Mouse (Mus musculus) kidney, embryonic 16.5 days (tissue): Measurements from ENCODE around the gene Hba-x. TPM values are rescaled to one million over a fixed set of nuclear protein-coding genes. Genes with fewer than 3 reads are reported as not detected.
A peak's percentile ranks its signal among the peaks of the same experiment; 100 is the strongest.

ENCODE experiments used
- ATAC-seq: fragments of 200-750 bp; cut with Nextera tagmentation; 2 replicates; pipeline ENCODE4 v1.8.0; 2017; ENCODE audit warnings: moderate TSS enrichment; ENCODE audit not compliant: low FRiP score, low TSS enrichment
- H3K27ac ChIP-seq: fragments of 300-500 bp; sonication (generic); 2 replicates; pipeline ENCODE4 v1.5.1; 2014; ENCODE audit warnings: low read length
- H3K27me3 ChIP-seq: fragments of 300-500 bp; sonication (generic); 2 replicates; pipeline ENCODE4 v1.6.1; 2014; ENCODE audit warnings: low read length, control low read depth, mixed read lengths; ENCODE audit not compliant: insufficient read depth
- H3K36me3 ChIP-seq: fragments of 300-500 bp; sonication (generic); 2 replicates; pipeline ENCODE4 v1.6.1; 2014; ENCODE audit warnings: low read length, control low read depth, mixed read lengths; ENCODE audit not compliant: insufficient read depth
- H3K4me1 ChIP-seq: fragments of 300-500 bp; sonication (generic); 2 replicates; pipeline ENCODE4 v1.6.1; 2014; ENCODE audit warnings: low read length, control low read depth, mixed read lengths; ENCODE audit not compliant: insufficient read depth
- H3K4me2 ChIP-seq: fragments of 300-500 bp; sonication (generic); replicated peaks from 2 replicates; pipeline ENCODE4 v1.6.1; 2014; ENCODE audit warnings: low read depth, low read length
- H3K4me3 ChIP-seq: fragments of 300-500 bp; sonication (generic); 2 replicates; pipeline ENCODE4 v1.5.1; 2014; ENCODE audit warnings: mild to moderate bottlenecking, low read length
- H3K9ac ChIP-seq: fragments of 300-500 bp; sonication (generic); replicated peaks from 2 replicates; pipeline ENCODE4 v1.6.1; 2014; ENCODE audit warnings: low read length
- H3K9me3 ChIP-seq: fragments of 300-500 bp; sonication (generic); 2 replicates; pipeline ENCODE4 v1.6.1; 2016; ENCODE audit warnings: low read length, control low read depth
- WGBS: fragments of 180-500 bp; shearing (Covaris S2); extraction: QIAGEN DNeasy Blood & Tissue Kit; methylation state at CpG from one replicate; pipeline ENCODE4 v1.1.7; 2014; 5-methylcytosine and 5-hydroxymethylcytosine counted together
- polyA plus RNA-seq: library from polyadenylated mRNA; unstranded; fragments of >200 nt; fragmentation: Nextera tagmentation; extraction: Ambion mirVana; gene quantifications from 2 replicates; pipeline ENCODE4 v1.2.1, GENCODE M21; 2015

Hba-x gene
- polyA plus RNA-seq, 1 experiment from 2014 or later: 20.0 TPM

- ATAC-seq: no peak
- H3K9me3 ChIP-seq: no peaks in the 10 kb centered on the region
- H3K4me2 ChIP-seq: no peak overlapping the region
- 69% methylated on average over 2 of the region's 2 CpGs for WGBS
- no peak overlapping the region for H3K9ac ChIP-seq
- H3K36me3 ChIP-seq: peaks cover 42% of the 10 kb centered on the region
- peaks cover 13% of the 10 kb centered on the region for H3K4me1 ChIP-seq
- H3K27ac ChIP-seq: peak overlapping the region; percentile 29; the same call in 1 of the 2 replicates
- H3K27me3 ChIP-seq: no peaks in the 10 kb centered on the region
- H3K4me3 ChIP-seq: no peak overlapping the region
Measured at GRCm38 (mm10) chr11:32236132-32236531, 40.1 kb upstream of the Hba-x start.

GRCm38 (mm10) chr11:32236712-32237410 lies 39.3 kb upstream of the Hba-x start:
- 57% methylated on average over 9 of the region's 9 CpGs for WGBS
- peaks cover 39% of the 10 kb centered on the region for H3K36me3 ChIP-seq
- H3K4me2 ChIP-seq: no peak overlapping the region
- H3K9ac ChIP-seq: no peak overlapping the region
- no peaks in the 10 kb centered on the region for H3K27me3 ChIP-seq
- H3K4me3 ChIP-seq: no peak overlapping the region
- H3K9me3 ChIP-seq: no peaks in the 10 kb centered on the region
- H3K4me1 ChIP-seq: peaks cover 13% of the 10 kb centered on the region
- no peak overlapping the region for H3K27ac ChIP-seq
- ATAC-seq: no peak

- no peak overlapping the region for H3K27ac ChIP-seq
- peaks cover 37% of the 10 kb centered on the region for H3K36me3 ChIP-seq
- ATAC-seq: no peak
- no peak overlapping the region for H3K4me2 ChIP-seq
- no peak overlapping the region for H3K9ac ChIP-seq
- 92% methylated on average over 3 of the region's 3 CpGs for WGBS
- no peak overlapping the region for H3K4me3 ChIP-seq
- H3K4me1 ChIP-seq: peaks cover 13% of the 10 kb centered on the region
- H3K9me3 ChIP-seq: no peaks in the 10 kb centered on the region
- no peaks in the 10 kb centered on the region for H3K27me3 ChIP-seq
Measured at GRCm38 (mm10) chr11:32237411-32237795, 38.8 kb upstream of the Hba-x start.

GRCm38 (mm10) chr11:32238093-32238860 lies 37.9 kb upstream of the Hba-x start:
- H3K36me3 ChIP-seq: peaks cover 28% of the 10 kb centered on the region
- 0 out of 2 replicates have a peak, but pooled peaks have one; percentile 26 for ATAC-seq
- H3K4me3 ChIP-seq: no peak overlapping the region
- H3K27ac ChIP-seq: no peak overlapping the region
- no peak overlapping the region for H3K9ac ChIP-seq
- peaks cover 17% of the 10 kb centered on the region for H3K4me1 ChIP-seq
- H3K27me3 ChIP-seq: no peaks in the 10 kb centered on the region
- WGBS: 63% methylated on average over 5 of the region's 5 CpGs
- H3K4me2 ChIP-seq: no peak overlapping the region
- H3K9me3 ChIP-seq: no peaks in the 10 kb centered on the region

GRCm38 (mm10) chr11:32241391-32241790 lies 34.8 kb upstream of the Hba-x start:
- Histone ChIP-seq H3K36me3 (peaks cover 14% of the 10 kb centered on the region), H3K4me1 (peaks cover 20% of the 10 kb centered on the region), H3K27ac (no peak overlapping the region), H3K27me3 (no peaks in the 10 kb centered on the region), H3K9me3 (no peaks in the 10 kb centered on the region), H3K4me3 (no peak overlapping the region), H3K4me2 (no peak overlapping the region), H3K9ac (no peak overlapping the region)
- no peak for ATAC-seq

- H3K4me2 ChIP-seq: no peak overlapping the region
- no peak overlapping the region for H3K4me3 ChIP-seq
- H3K9me3 ChIP-seq: no peaks in the 10 kb centered on the region
- WGBS: 92% methylated on average over 3 of the region's 3 CpGs
- H3K4me1 ChIP-seq: peaks cover 18% of the 10 kb centered on the region
- H3K27ac ChIP-seq: no peak overlapping the region
- H3K9ac ChIP-seq: no peak overlapping the region
- no peak for ATAC-seq
- no peaks in the 10 kb centered on the region for H3K27me3 ChIP-seq
- peaks cover 15% of the 10 kb centered on the region for H3K36me3 ChIP-seq
Measured at GRCm38 (mm10) chr11:32242209-32242608, 34.0 kb upstream of the Hba-x start.

GRCm38 (mm10) chr11:32243205-32243955 lies 32.8 kb upstream of the Hba-x start:
- H3K4me1 ChIP-seq: peaks cover 18% of the 10 kb centered on the region
- H3K36me3 ChIP-seq: peaks cover 22% of the 10 kb centered on the region
- peak overlapping the region; percentile 84 for H3K27ac ChIP-seq
- no peaks in the 10 kb centered on the region for H3K27me3 ChIP-seq
- ATAC-seq: peak; percentile 85
- no peaks in the 10 kb centered on the region for H3K9me3 ChIP-seq
- H3K9ac ChIP-seq: no peak overlapping the region
- 0 out of 2 replicates have a peak overlapping the region, but pooled peaks have one; percentile 8 for H3K4me2 ChIP-seq
- WGBS: 39% methylated on average over 7 of the region's 7 CpGs
- no peak overlapping the region for H3K4me3 ChIP-seq

GRCm38 (mm10) chr11:32244064-32244463 lies 32.1 kb upstream of the Hba-x start:
- no peak overlapping the region for H3K4me2 ChIP-seq
- WGBS: 55% methylated on average over 3 of the region's 3 CpGs

GRCm38 (mm10) chr11:32244617-32245016 lies 31.6 kb upstream of the Hba-x start:
- Histone ChIP-seq H3K9me3 (no peaks in the 10 kb centered on the region), H3K4me2 (no peak overlapping the region), H3K4me1 (peaks cover 18% of the 10 kb centered on the region), H3K4me3 (no peak overlapping the region), H3K27ac (peak overlapping the region; percentile 84), H3K36me3 (peaks cover 24% of the 10 kb centered on the region), H3K9ac (no peak overlapping the region), H3K27me3 (no peaks in the 10 kb centered on the region)
- WGBS: 75% methylated on average over 1 of the region's 1 CpGs
- ATAC-seq: no peak

More at GRCm38 (mm10) chr11:32244064-32244463, 32.1 kb upstream of the Hba-x start:
- no peaks in the 10 kb centered on the region for H3K27me3 ChIP-seq
- peaks cover 18% of the 10 kb centered on the region for H3K4me1 ChIP-seq
- no peak overlapping the region for H3K9ac ChIP-seq
- ATAC-seq: no peak
- H3K9me3 ChIP-seq: no peaks in the 10 kb centered on the region
- H3K27ac ChIP-seq: peak overlapping the region; percentile 84
- H3K4me3 ChIP-seq: no peak overlapping the region
- peaks cover 26% of the 10 kb centered on the region for H3K36me3 ChIP-seq
